ENCODE assay signal across 8 mouse cellular contexts in genomic region chr13:51400736-51401501, GRCm38 (mm10). TPM values are rescaled to one million over a fixed set of nuclear protein-coding genes. Genes with fewer than 3 reads are reported as not detected.
DNase-seq lines count a peak whose midpoint lies in the region; ATAC-seq and TF ChIP-seq lines count a peak whose summit lies in the region.

No protein-coding gene starts in this region.

- H3K4me3 ChIP-seq in heart, postnatal 0 days (ENCODE audit: low read depth, low read length): peak overlapping the region; percentile 46
- H3K4me3 ChIP-seq in forebrain, embryonic 12.5 days (replicated peaks): peak overlapping the region; percentile 34
- H3K4me3 ChIP-seq in kidney, embryonic 16.5 days (ENCODE audit: low read length): peak overlapping the region; percentile 42
- peak overlapping the region; percentile 22 for H3K4me3 ChIP-seq in midbrain, embryonic 11.5 days (ENCODE audit: low read depth, low read length)
- H3K4me3 ChIP-seq in thymus, adult 2 months (ENCODE audit: control insufficient read depth, insufficient read depth, low read length): peak overlapping the region; percentile 48

- H3K9me3 ChIP-seq in heart, postnatal 0 days (replicated peaks; ENCODE audit: control insufficient read depth, low read length): no peaks in the 10 kb centered on the region
- H3K9me3 ChIP-seq in forebrain, embryonic 12.5 days: 0 out of 2 replicates have a peak, but pooled peaks cover 4% of the 10 kb centered on the region
- H3K9me3 ChIP-seq in kidney, embryonic 16.5 days (ENCODE audit: low read length): no peaks in the 10 kb centered on the region
- no peaks in the 10 kb centered on the region for H3K9me3 ChIP-seq in midbrain, embryonic 11.5 days (ENCODE audit: control insufficient read depth, low read length)

- no peak for TF ChIP-seq POLR2A in thymus, adult 2 months (IDR thresholded peaks at IDR 0.05; ENCODE audit: control insufficient read depth, extremely low read depth, insufficient read depth, low read length, poor library complexity)

- no peak for TF ChIP-seq EP300 in heart, postnatal 0 days (IDR thresholded peaks at IDR 0.05; ENCODE audit: low read depth)

- no peak for TF ChIP-seq CTCF in heart, postnatal 0 days (IDR thresholded peaks at IDR 0.05; ENCODE audit: low read depth)
- TF ChIP-seq CTCF in thymus, adult 2 months (IDR thresholded peaks at IDR 0.05; ENCODE audit: borderline replicate concordance, control insufficient read depth, extremely low read depth, insufficient read depth, low read length, poor library complexity): no peak

- H3K27ac ChIP-seq in heart, postnatal 0 days (ENCODE audit: low read depth): no peak overlapping the region
- no peak overlapping the region for H3K27ac ChIP-seq in forebrain, embryonic 12.5 days
- H3K27ac ChIP-seq in kidney, embryonic 16.5 days (ENCODE audit: low read length): peak overlapping the region; percentile 68
- H3K27ac ChIP-seq in midbrain, embryonic 11.5 days (ENCODE audit: low read depth, low read length): no peak overlapping the region
- H3K27ac ChIP-seq in thymus, adult 2 months (ENCODE audit: control insufficient read depth, insufficient read depth, low read length): peak overlapping the region; percentile 14; the same call in 1 of the 2 replicates

- no peaks in the 10 kb centered on the region for H3K27me3 ChIP-seq in heart, postnatal 0 days (ENCODE audit: control insufficient read depth, insufficient read depth, low read length)
- H3K27me3 ChIP-seq in forebrain, embryonic 12.5 days: no peaks in the 10 kb centered on the region
- H3K27me3 ChIP-seq in kidney, embryonic 16.5 days (ENCODE audit: insufficient read depth, low read length): no peaks in the 10 kb centered on the region
- no peaks in the 10 kb centered on the region for H3K27me3 ChIP-seq in midbrain, embryonic 11.5 days (ENCODE audit: control insufficient read depth, insufficient read depth, low read length)
- H3K27me3 ChIP-seq in thymus, adult 2 months (ENCODE audit: control insufficient read depth, insufficient read depth, low read length): no peaks in the 10 kb centered on the region

- ATAC-seq in heart, postnatal 0 days (ENCODE audit: insufficient read depth, low read depth): peak; percentile 40
- peak; percentile 67; the same call in 1 of the 2 replicates for ATAC-seq in forebrain, embryonic 12.5 days (ENCODE audit: low FRiP score)
- ATAC-seq in kidney, embryonic 16.5 days (ENCODE audit: low FRiP score, low TSS enrichment): peak; percentile 69
- ATAC-seq in midbrain, embryonic 11.5 days (ENCODE audit: low FRiP score): peak; percentile 71

- peak; percentile 48 for DNase-seq in heart, postnatal 0 days (ENCODE audit: low spot score)
- no peak for DNase-seq in heart, adult 8-10 months (ENCODE audit: low spot score)
- peak; percentile 19 for DNase-seq in T-cell, adult 2 months (ENCODE audit: low spot score)
- DNase-seq in midbrain, embryonic 11.5 days (ENCODE audit: low spot score, missing footprints): peak; percentile 93
- peak; percentile 43 for DNase-seq in thymus, adult 2 months
- no peak for DNase-seq in cerebellum, adult 11 months

- 6% methylated on average over 20 of the region's 20 CpGs for WGBS in heart, postnatal 0 days
- WGBS in forebrain, embryonic 12.5 days: 17% methylated on average over 20 of the region's 20 CpGs
- WGBS in kidney, embryonic 16.5 days: 1% methylated on average over 20 of the region's 20 CpGs
- 13% methylated on average over 20 of the region's 20 CpGs for WGBS in midbrain, embryonic 11.5 days
- WGBS in thymus, adult 2 months: 4% methylated on average over 20 of the region's 20 CpGs

- H3K4me2 ChIP-seq in heart, postnatal 0 days (ENCODE audit: low read depth, low read length): peak overlapping the region; percentile 72
- H3K4me2 ChIP-seq in forebrain, embryonic 12.5 days: peak overlapping the region; percentile 60
- H3K4me2 ChIP-seq in kidney, embryonic 16.5 days (replicated peaks; ENCODE audit: low read depth, low read length): peak overlapping the region; percentile 81
- peak overlapping the region; percentile 56 for H3K4me2 ChIP-seq in midbrain, embryonic 11.5 days

- H3K9ac ChIP-seq in heart, postnatal 0 days (replicated peaks; ENCODE audit: low read depth, low read length): peak overlapping the region; percentile 52
- peak overlapping the region; percentile 50 for H3K9ac ChIP-seq in forebrain, embryonic 12.5 days
- peak overlapping the region; percentile 34 for H3K9ac ChIP-seq in kidney, embryonic 16.5 days (replicated peaks; ENCODE audit: low read length)
- H3K9ac ChIP-seq in midbrain, embryonic 11.5 days (ENCODE audit: low read length): peak overlapping the region; percentile 50

- no peaks in the 10 kb centered on the region for H3K36me3 ChIP-seq in heart, postnatal 0 days (replicated peaks; ENCODE audit: control insufficient read depth, insufficient read depth, low read length)
- H3K36me3 ChIP-seq in forebrain, embryonic 12.5 days (replicated peaks): peaks cover 3% of the 10 kb centered on the region; the same call in 1 of the 2 replicates
- H3K36me3 ChIP-seq in kidney, embryonic 16.5 days (ENCODE audit: insufficient read depth, low read length): no peaks in the 10 kb centered on the region
- H3K36me3 ChIP-seq in midbrain, embryonic 11.5 days (ENCODE audit: control insufficient read depth, insufficient read depth, low read length): no peaks in the 10 kb centered on the region
- no peaks in the 10 kb centered on the region for H3K36me3 ChIP-seq in thymus, adult 2 months (ENCODE audit: control insufficient read depth, insufficient read depth, low read length)

- H3K4me1 ChIP-seq in heart, postnatal 0 days (ENCODE audit: control insufficient read depth, insufficient read depth): peaks cover 17% of the 10 kb centered on the region
- H3K4me1 ChIP-seq in forebrain, embryonic 12.5 days: peaks cover 12% of the 10 kb centered on the region
- H3K4me1 ChIP-seq in kidney, embryonic 16.5 days (ENCODE audit: insufficient read depth, low read length): peaks cover 14% of the 10 kb centered on the region
- peaks cover 4% of the 10 kb centered on the region for H3K4me1 ChIP-seq in midbrain, embryonic 11.5 days (ENCODE audit: control insufficient read depth, insufficient read depth, low read length)
- peaks cover 13% of the 10 kb centered on the region for H3K4me1 ChIP-seq in thymus, adult 2 months (replicated peaks; ENCODE audit: control insufficient read depth, insufficient read depth, low read length)

RNA-seq across cellular contexts. Expression of gene S1pr3, which starts 7.5 kb away (rescaled TPM):
- 20.0 and 25.8 TPM in 2 replicates for total RNA-seq in heart, postnatal 0 days (2014; rRNA removed; ENCODE audit: low replicate concordance)
- polyA plus RNA-seq in heart, postnatal 0 days (2015; fragmentation: Nextera tagmentation; extraction: Ambion mirVana): 15.1 and 15.6 TPM in 2 replicates
- 10 to 100 TPM in 3 of 4 experiments, 1 to 10 TPM in 1; 8.1 to 12.6 (median 10.9) TPM for total RNA-seq in heart, adult 8-10 months (2022)
- 27.8 and 32.0 TPM in 2 replicates for polyA plus RNA-seq in forebrain, embryonic 12.5 days (2016; fragmentation: Nextera tagmentation; extraction: Ambion mirVana)
- 59.8 and 61.8 TPM in 2 replicates for polyA plus RNA-seq in kidney, embryonic 16.5 days (2015; fragmentation: Nextera tagmentation; extraction: Ambion mirVana)
- polyA plus RNA-seq in midbrain, embryonic 11.5 days (2014; fragmentation: Nextera tagmentation; extraction: Ambion mirVana): 41.2 and 41.6 TPM in 2 replicates
- 16.7 and 18.1 TPM in 2 replicates for polyA plus RNA-seq in thymus, adult 2 months (2012; rRNA removed)

Comparison
In these comparisons a context has a peak if more than half of its experiments do, and no peak if none do; other contexts are left out.
1. DNase-seq: peak in heart, postnatal 0 days (single experiment), T-cell, adult 2 months (single experiment), midbrain, embryonic 11.5 days (single experiment) and thymus, adult 2 months (single experiment); none in heart, adult 8-10 months (single experiment) and cerebellum, adult 11 months (single experiment).
2. H3K27ac ChIP-seq: peak in kidney, embryonic 16.5 days (single experiment) and thymus, adult 2 months (single experiment); none in heart, postnatal 0 days (single experiment), forebrain, embryonic 12.5 days (single experiment) and midbrain, embryonic 11.5 days (single experiment).
3. Peak in every context shown above with its lines, with median percentiles within 50 percentile points of each other: ATAC-seq, H3K4me2 ChIP-seq, H3K4me3 ChIP-seq and H3K9ac ChIP-seq.